Mouse (Mus musculus) small intestine, adult 2 months (tissue): ENCODE results near the gene Nmur2. TPM values are rescaled to one million over a fixed set of nuclear protein-coding genes. Genes with fewer than 3 reads are reported as not detected.

ENCODE experiments used
- H3K27ac ChIP-seq: fragments of 200-500 bp; 2 replicates; pipeline ENCODE4 v1.5.1; 2012; ENCODE audit warnings: low read depth, low read length, control low read depth, inconsistent platforms; ENCODE audit not compliant: insufficient read depth
- H3K27me3 ChIP-seq: fragments of 200-500 bp; 2 replicates; pipeline ENCODE4 v1.6.1; 2012; ENCODE audit warnings: mild to moderate bottlenecking, moderate library complexity, low read length, inconsistent platforms; ENCODE audit not compliant: control insufficient read depth, insufficient read depth
- H3K36me3 ChIP-seq: fragments of 200-500 bp; 2 replicates; pipeline ENCODE4 v1.6.1; 2012; ENCODE audit warnings: mild to moderate bottlenecking, low read length, control low read depth, inconsistent platforms; ENCODE audit not compliant: control insufficient read depth, insufficient read depth
- H3K4me1 ChIP-seq: fragments of 200-500 bp; 2 replicates; pipeline ENCODE4 v1.6.1; 2012; ENCODE audit warnings: low read length, inconsistent platforms, mixed read lengths; ENCODE audit not compliant: control insufficient read depth, insufficient read depth, insufficient read length
- H3K4me3 ChIP-seq: fragments of 200-500 bp; 2 replicates; pipeline ENCODE4 v1.5.1; 2012; ENCODE audit warnings: low read depth, mild to moderate bottlenecking, control low read depth, inconsistent platforms, low read length, moderate library complexity
- CTCF ChIP-seq: fragments of 200-500 bp; IDR thresholded peaks from 2 replicates; pipeline ENCODE4 v1.5.1; 2012; ENCODE audit warnings: low read depth, mild to moderate bottlenecking, control low read depth, inconsistent platforms, low read length, moderate library complexity, mixed read lengths; ENCODE audit not compliant: insufficient replicate concordance, insufficient read length; ENCODE audit errors: extremely low read depth
- POLR2A ChIP-seq: fragments of 200-500 bp; IDR thresholded peaks from 2 replicates; pipeline ENCODE4 v1.6.1; 2012; ENCODE audit warnings: low read depth, mild to moderate bottlenecking, control low read depth, inconsistent platforms, low read length, moderate library complexity
- WGBS: fragments of 180-500 bp; shearing (Covaris S2); methylation state at CpG from one replicate; pipeline ENCODE4 v1.1.7; 2018; 5-methylcytosine and 5-hydroxymethylcytosine counted together
- polyA plus RNA-seq: library from polyadenylated mRNA; depleted of rRNA; stranded (reverse); fragments of >200 nt; gene quantifications from 2 replicates; pipeline ENCODE4 v1.2.3, GENCODE M21; 2012; rRNA removed

Nmur2 gene
- 0.29 and 1.3 TPM in 2 replicates for polyA plus RNA-seq

DNA sequence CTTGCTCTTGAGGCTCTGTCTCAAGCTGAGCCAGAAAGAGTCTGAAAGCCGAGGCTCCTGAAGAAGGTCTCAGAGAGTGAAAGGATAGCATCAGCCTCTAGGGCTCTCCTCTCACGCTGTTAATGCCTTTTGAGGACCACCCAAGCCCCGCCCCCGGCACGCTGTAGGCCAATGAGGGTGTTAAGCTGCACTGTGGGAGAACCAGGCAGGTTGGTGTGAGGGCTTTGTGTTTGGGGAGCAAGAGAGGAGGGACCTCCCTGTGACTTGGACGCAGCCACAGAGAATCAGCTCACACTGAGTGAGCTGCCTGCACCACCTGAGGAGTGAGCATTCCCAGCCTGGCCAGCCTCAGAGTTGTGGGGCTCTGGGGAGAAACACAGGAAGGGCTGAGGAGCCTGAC lies at the start of gene Nmur2:
Gene Nmur2 (minus strand): TSS at position 94 of the 400 bp plus-strand sequence.
- 27% methylated on average over 6 of the region's 6 CpGs for WGBS
- H3K27ac ChIP-seq, result no peak within 1 kb of the TSS

DNA sequence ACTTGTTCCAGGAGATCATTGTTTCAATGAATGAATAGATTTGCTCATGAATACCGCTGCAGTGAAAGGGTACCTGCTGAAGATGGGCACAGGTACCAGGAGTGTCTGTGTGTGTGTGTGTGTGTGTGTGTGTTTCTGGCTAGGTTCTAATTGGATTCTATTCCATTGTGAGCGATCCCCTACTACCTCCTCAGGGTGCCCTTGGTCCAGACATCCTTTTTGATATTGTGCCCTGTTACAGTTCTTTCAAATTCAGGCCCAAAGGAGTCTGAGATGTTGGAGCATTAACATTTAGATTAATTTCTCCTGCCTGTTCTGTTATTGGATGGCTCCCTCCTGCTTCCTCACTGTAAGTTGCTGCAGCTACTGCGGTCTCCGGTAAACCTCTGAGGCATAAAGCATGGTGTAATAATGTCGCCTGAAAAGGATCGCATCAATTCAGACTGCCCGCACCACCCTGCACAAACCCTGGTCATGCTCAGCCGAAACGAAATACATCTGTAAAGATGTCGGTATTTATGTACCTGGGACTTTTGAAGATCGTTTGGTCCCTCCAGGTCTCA lies 48.4 kb upstream of the Nmur2 start:
- whole genome bisulfite sequencing, result 91% methylated on average over 11 of the region's 11 CpGs
- Histone ChIP-seq H3K4me3 (no peak overlapping the region), H3K4me1 (no peaks in the 10 kb centered on the region), H3K27ac (no peak overlapping the region), H3K27me3 (no peaks in the 10 kb centered on the region), H3K36me3 (no peaks in the 10 kb centered on the region)
- no peak for TF ChIP-seq CTCF
- TF ChIP-seq POLR2A, result no peak

More for the DNA sequence above, at the start of gene Nmur2:
- H3K36me3 ChIP-seq, result no peaks in the 10 kb centered on the region
- H3K27me3 ChIP-seq, result no peaks in the 10 kb centered on the region
- no peak for TF ChIP-seq CTCF
- no peak for TF ChIP-seq POLR2A
- H3K4me3 ChIP-seq, result no peak within 1 kb of the TSS
- no peaks in the 10 kb centered on the region for H3K4me1 ChIP-seq

DNA sequence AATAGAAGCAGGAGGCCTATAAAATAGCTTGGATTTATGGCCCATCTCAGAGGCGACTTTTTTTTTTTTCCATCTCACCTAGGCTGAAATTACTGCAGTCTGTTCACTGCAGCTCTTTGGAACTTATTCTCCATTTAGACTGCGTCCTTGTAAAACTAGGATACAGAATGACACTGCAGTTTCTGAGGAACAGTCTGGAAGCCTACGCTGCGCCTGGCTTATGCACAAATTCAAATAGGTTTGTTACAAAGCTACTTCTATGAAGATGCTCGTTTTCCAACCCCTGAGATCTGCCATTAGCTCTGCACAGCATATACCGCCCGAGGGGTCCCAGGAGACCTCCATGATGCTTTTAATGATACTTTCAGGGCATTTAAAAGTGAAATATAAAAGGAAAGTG lies 31.3 kb upstream of the Nmur2 start:
- Histone ChIP-seq H3K4me3 (no peak overlapping the region), H3K27ac (no peak overlapping the region), H3K36me3 (no peaks in the 10 kb centered on the region), H3K4me1 (peaks cover 21% of the 10 kb centered on the region; the same call in 1 of the 2 replicates), H3K27me3 (no peaks in the 10 kb centered on the region)
- 93% methylated on average over 7 of the region's 7 CpGs for WGBS
- no peak for TF ChIP-seq POLR2A
- TF ChIP-seq CTCF, result no peak

DNA sequence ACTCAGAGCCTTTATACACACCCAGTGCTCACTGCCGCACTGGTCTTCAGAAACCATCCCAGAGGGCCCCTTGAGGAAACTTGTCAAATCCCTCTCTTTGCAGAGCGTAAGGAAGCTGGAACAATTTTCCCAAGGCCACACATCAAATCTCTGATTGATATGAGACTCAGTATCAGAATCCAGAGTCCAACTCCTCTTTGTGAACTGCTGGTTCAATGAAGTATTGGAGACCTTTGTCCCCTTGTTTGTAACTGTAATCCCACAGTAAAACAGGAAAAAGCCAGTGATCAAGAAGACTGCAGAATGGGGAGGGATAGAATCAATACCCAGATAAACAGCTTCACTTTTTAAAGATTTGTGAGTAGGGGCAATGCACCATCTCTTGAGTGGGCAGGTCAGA lies 28.8 kb upstream of the Nmur2 start:
- WGBS, result 30% methylated on average over 2 of the region's 2 CpGs
- H3K27me3 ChIP-seq, result no peaks in the 10 kb centered on the region

DNA sequence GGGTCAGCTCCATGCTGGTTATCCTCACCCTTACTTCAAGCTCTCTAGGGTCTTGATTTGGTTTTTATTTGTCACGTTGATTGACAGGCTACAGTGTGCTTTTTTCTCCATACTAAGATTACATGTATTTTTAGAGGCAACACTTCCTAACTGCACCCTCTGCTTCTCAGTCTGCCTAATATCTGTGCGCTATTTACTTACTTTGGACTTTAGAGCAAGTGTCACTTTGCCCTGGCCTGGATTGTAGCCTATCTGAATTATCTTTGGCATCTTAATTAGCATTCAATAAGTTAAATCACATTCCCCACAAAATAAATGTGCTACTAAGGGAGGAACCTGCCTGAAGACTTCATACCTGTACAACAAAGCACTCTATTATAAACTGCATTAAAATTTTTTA lies 24.3 kb upstream of the Nmur2 start:
- Histone ChIP-seq H3K27me3 (no peaks in the 10 kb centered on the region), H3K27ac (peak overlapping the region; percentile 99), H3K4me3 (no peak overlapping the region), H3K4me1 (peaks cover 39% of the 10 kb centered on the region; the same call in 1 of the 2 replicates), H3K36me3 (no peaks in the 10 kb centered on the region)
- 36% methylated on average over 2 of the region's 2 CpGs for WGBS
- TF ChIP-seq POLR2A (no peak), CTCF (no peak)

More for the DNA sequence above, 28.8 kb upstream of the Nmur2 start:
- TF ChIP-seq POLR2A, result no peak
- no peak for TF ChIP-seq CTCF
- peak overlapping the region; percentile 88 for H3K27ac ChIP-seq
- no peaks in the 10 kb centered on the region for H3K36me3 ChIP-seq
- peaks cover 30% of the 10 kb centered on the region; the same call in 1 of the 2 replicates for H3K4me1 ChIP-seq
- H3K4me3 ChIP-seq, result no peak overlapping the region

DNA sequence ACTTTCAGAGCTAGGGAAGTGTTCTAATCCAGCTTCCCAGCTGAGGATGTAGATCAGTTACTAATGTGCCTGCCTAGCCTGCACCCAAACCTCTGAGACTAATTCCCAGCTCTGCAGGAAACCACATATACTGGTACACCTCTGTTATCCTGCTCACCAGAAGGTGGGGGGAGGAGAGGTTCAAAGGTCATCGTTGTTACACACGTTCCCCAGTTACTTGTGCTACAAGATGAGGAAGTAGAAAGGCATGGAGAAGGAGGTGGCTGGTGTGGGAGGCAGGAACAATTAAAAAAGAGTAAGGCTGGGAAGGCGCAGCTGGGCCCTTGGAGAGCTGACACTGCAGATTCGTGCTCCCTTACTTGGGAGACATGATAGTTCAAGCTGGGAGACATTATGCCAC lies 23.8 kb upstream of the Nmur2 start:
- Histone ChIP-seq H3K36me3 (no peaks in the 10 kb centered on the region), H3K27me3 (no peaks in the 10 kb centered on the region), H3K27ac (peak overlapping the region; percentile 99), H3K4me1 (peaks cover 43% of the 10 kb centered on the region; the same call in 1 of the 2 replicates), H3K4me3 (no peak overlapping the region)
- no peak for TF ChIP-seq CTCF
- TF ChIP-seq POLR2A, result no peak
- WGBS, result 15% methylated on average over 4 of the region's 4 CpGs

DNA sequence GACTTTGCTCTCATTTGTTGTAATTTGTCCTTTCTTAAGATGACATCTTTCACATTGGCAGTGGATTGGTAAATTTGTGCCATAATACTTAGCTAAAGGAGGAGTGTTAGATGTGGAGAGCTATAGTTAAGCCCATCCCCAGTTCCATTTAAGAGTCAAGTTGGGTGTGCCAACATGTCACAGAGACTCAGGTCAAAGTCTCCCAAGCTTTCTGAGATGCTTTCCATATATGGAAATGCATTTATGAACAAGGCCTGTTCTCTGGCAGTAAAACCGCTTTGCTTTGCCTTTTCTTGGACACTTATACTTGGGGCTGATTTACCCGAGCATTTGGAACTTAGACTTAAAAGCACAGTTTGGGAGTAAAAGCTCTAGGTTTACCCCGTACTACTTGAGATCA lies 18.4 kb upstream of the Nmur2 start:
- Histone ChIP-seq H3K4me1 (peaks cover 20% of the 10 kb centered on the region; the same call in 1 of the 2 replicates), H3K36me3 (no peaks in the 10 kb centered on the region), H3K4me3 (no peak overlapping the region), H3K27me3 (no peaks in the 10 kb centered on the region), H3K27ac (peak overlapping the region; percentile 79)
- TF ChIP-seq CTCF (no peak), POLR2A (no peak)
- 17% methylated on average over 3 of the region's 3 CpGs for WGBS
